Mouse (Mus musculus): ENCODE results near the gene Incenp. TPM values are rescaled to one million over a fixed set of nuclear protein-coding genes. Genes with fewer than 3 reads are reported as not detected.
"Not testable (repeated sequence)": the region's sequence is repeated elsewhere in the genome, so short reads cannot be mapped to it uniquely, and the experiment has no call there.

Incenp gene
- polyA plus RNA-seq, 1 experiment: 7.7 TPM

- 9% methylated on average over 10 of the region's 10 CpGs for WGBS
Measured at GRCm38 (mm10) chr19:9899780-9900146, 412 bp upstream of the Incenp start.

GRCm38 (mm10) chr19:9898339-9899066 is 848 bp downstream of the Incenp start:
- peaks cover 5% of the 10 kb centered on the region for H3K4me1 ChIP-seq (ENCODE audit: control insufficient read depth, insufficient read depth, low read length)
- H3K4me3 ChIP-seq (replicated peaks; ENCODE audit: extremely low read depth, low read depth, low read length): peak overlapping the region; percentile 66
- 8% methylated on average over 17 of the region's 17 CpGs for WGBS
- TF ChIP-seq POLR2A (IDR thresholded peaks at IDR 0.05; ENCODE audit: borderline replicate concordance, extremely low read depth, low read depth, low read length) (no peak), CTCF (IDR thresholded peaks at IDR 0.05; ENCODE audit: insufficient read depth, low read length) (no peak)
- DNase-seq: no peak

More at GRCm38 (mm10) chr19:9899780-9900146, 412 bp upstream of the Incenp start:
- DNase-seq: no peak
- Histone ChIP-seq H3K4me1 (ENCODE audit: control insufficient read depth, insufficient read depth, low read length) (peaks cover 5% of the 10 kb centered on the region), H3K4me3 (replicated peaks; ENCODE audit: extremely low read depth, low read depth, low read length) (peak overlapping the region; percentile 89)
- no peak for TF ChIP-seq POLR2A (IDR thresholded peaks at IDR 0.05; ENCODE audit: borderline replicate concordance, extremely low read depth, low read depth, low read length)
- no peak for TF ChIP-seq CTCF (IDR thresholded peaks at IDR 0.05; ENCODE audit: insufficient read depth, low read length)

GRCm38 (mm10) chr19:9896067-9896466 is 3.3 kb downstream of the Incenp start:
- no peak overlapping the region for H3K4me3 ChIP-seq (replicated peaks; ENCODE audit: extremely low read depth, low read depth, low read length)
- TF ChIP-seq POLR2A (IDR thresholded peaks at IDR 0.05; ENCODE audit: borderline replicate concordance, extremely low read depth, low read depth, low read length): no peak
- TF ChIP-seq CTCF (IDR thresholded peaks at IDR 0.05; ENCODE audit: insufficient read depth, low read length): no peak
- peaks cover 5% of the 10 kb centered on the region for H3K4me1 ChIP-seq (ENCODE audit: control insufficient read depth, insufficient read depth, low read length)
- 52% methylated on average over 5 of the region's 5 CpGs for whole genome bisulfite sequencing
- no peak for DNase-seq

- TF ChIP-seq CTCF (IDR thresholded peaks at IDR 0.05; ENCODE audit: insufficient read depth, low read length) (no peak), POLR2A (IDR thresholded peaks at IDR 0.05; ENCODE audit: borderline replicate concordance, extremely low read depth, low read depth, low read length) (no peak)
- no peak for DNase-seq
- WGBS: 69% methylated on average over 8 of the region's 8 CpGs
- no peak overlapping the region for H3K4me3 ChIP-seq (replicated peaks; ENCODE audit: extremely low read depth, low read depth, low read length)
- no peaks in the 10 kb centered on the region for H3K4me1 ChIP-seq (ENCODE audit: control insufficient read depth, insufficient read depth, low read length)
Measured at GRCm38 (mm10) chr19:9886771-9887170, 12.6 kb downstream of the Incenp start.

GRCm38 (mm10) chr19:9886348-9886747 is 13.0 kb downstream of the Incenp start:
- Histone ChIP-seq H3K4me1 (ENCODE audit: control insufficient read depth, insufficient read depth, low read length) (no peaks in the 10 kb centered on the region), H3K4me3 (replicated peaks; ENCODE audit: extremely low read depth, low read depth, low read length) (no peak overlapping the region)
- 51% methylated on average over 1 of the region's 1 CpGs for WGBS
- TF ChIP-seq POLR2A (IDR thresholded peaks at IDR 0.05; ENCODE audit: borderline replicate concordance, extremely low read depth, low read depth, low read length) (no peak), CTCF (IDR thresholded peaks at IDR 0.05; ENCODE audit: insufficient read depth, low read length) (no peak)
- DNase-seq: no peak

- 95% methylated on average over 20 of the region's 20 CpGs for WGBS
- no peak for DNase-seq
- Histone ChIP-seq H3K4me1 (ENCODE audit: control insufficient read depth, insufficient read depth, low read length) (no peaks in the 10 kb centered on the region), H3K4me3 (replicated peaks; ENCODE audit: extremely low read depth, low read depth, low read length) (no peak overlapping the region)
- TF ChIP-seq CTCF (IDR thresholded peaks at IDR 0.05; ENCODE audit: insufficient read depth, low read length) (no peak), POLR2A (IDR thresholded peaks at IDR 0.05; ENCODE audit: borderline replicate concordance, extremely low read depth, low read depth, low read length) (no peak)
Measured at GRCm38 (mm10) chr19:9878186-9878835, 21.0 kb downstream of the Incenp start.

GRCm38 (mm10) chr19:9865466-9865865 is 33.9 kb downstream of the Incenp start:
- H3K4me1 ChIP-seq (ENCODE audit: control insufficient read depth, insufficient read depth, low read length): no peaks in the 10 kb centered on the region
- no peak for TF ChIP-seq CTCF (IDR thresholded peaks at IDR 0.05; ENCODE audit: insufficient read depth, low read length)
- no peak for TF ChIP-seq POLR2A (IDR thresholded peaks at IDR 0.05; ENCODE audit: borderline replicate concordance, extremely low read depth, low read depth, low read length)
- no peak overlapping the region for H3K4me3 ChIP-seq (replicated peaks; ENCODE audit: extremely low read depth, low read depth, low read length)
- DNase-seq: no peak

GRCm38 (mm10) chr19:9864856-9865255 is 34.5 kb downstream of the Incenp start:
- no peak for TF ChIP-seq POLR2A (IDR thresholded peaks at IDR 0.05; ENCODE audit: borderline replicate concordance, extremely low read depth, low read depth, low read length)
- no peak for TF ChIP-seq CTCF (IDR thresholded peaks at IDR 0.05; ENCODE audit: insufficient read depth, low read length)
- no peak for DNase-seq
- 50% methylated on average over 1 of the region's 1 CpGs for WGBS

GRCm38 (mm10) chr19:9860821-9861220 is 38.5 kb downstream of the Incenp start:
- H3K4me1 ChIP-seq (ENCODE audit: control insufficient read depth, insufficient read depth, low read length); H3K4me3 ChIP-seq (replicated peaks; ENCODE audit: extremely low read depth, low read depth, low read length); DNase-seq: not testable (repeated sequence)
- 70% methylated on average over 3 of the region's 3 CpGs for WGBS

More at GRCm38 (mm10) chr19:9864856-9865255, 34.5 kb downstream of the Incenp start:
- Histone ChIP-seq H3K4me1 (ENCODE audit: control insufficient read depth, insufficient read depth, low read length) (no peaks in the 10 kb centered on the region), H3K4me3 (replicated peaks; ENCODE audit: extremely low read depth, low read depth, low read length) (no peak overlapping the region)

- not testable (repeated sequence) for DNase-seq; H3K4me1 ChIP-seq (ENCODE audit: control insufficient read depth, insufficient read depth, low read length); H3K4me3 ChIP-seq (replicated peaks; ENCODE audit: extremely low read depth, low read depth, low read length)
- WGBS: 46% methylated on average over 3 of the region's 3 CpGs
Measured at GRCm38 (mm10) chr19:9849368-9850075, 49.8 kb downstream of the Incenp start.
